Mouse (Mus musculus) left cerebral cortex, adult 2 months (tissue): Measurements from ENCODE around the gene Gsx1. TPM values are rescaled to one million over a fixed set of nuclear protein-coding genes. Genes with fewer than 3 reads are reported as not detected.

Experiments used
- DNase-seq, 2 experiments: peaks; one replicate each; pipeline ENCODE4 v3.0.0; 2021 to 2022; ENCODE audit warnings: low spot score in 2 of 2, mixed read lengths in 1 of 2; ENCODE audit errors: extremely low spot score in 1 of 2
- H3K27ac ChIP-seq: fragments of 200-600 bp; 2 replicates; pipeline ENCODE4 v1.8.1; 2022
- H3K4me3 ChIP-seq: fragments of 200-600 bp; 2 replicates; pipeline ENCODE4 v1.8.1; 2022
- CTCF ChIP-seq: fragments of 200-600 bp; IDR thresholded peaks from 2 replicates; pipeline ENCODE4 v1.8.1; 2022; ENCODE audit warnings: antibody characterized with exemption, mild to moderate bottlenecking, moderate library complexity
- intact Hi-C: fragments of 180-260 bp; cut with DNase I; formaldehyde crosslinking; loops from one replicate; pipeline ENCODE4 v1.15.1; 2025
- total RNA-seq, 2 experiments: library from RNA; stranded (reverse); gene quantifications; 2 replicates each; pipeline ENCODE4 v1.2.3; 2021

The Gsx1 gene
- total RNA-seq, 2 experiments from 2014 or later, result 0.19 to 0.38 TPM

- no peak for TF ChIP-seq CTCF
- DNase-seq, result peak in 1 of 2 experiments; percentile 17
- no peak overlapping the region for H3K27ac ChIP-seq
- intact Hi-C loops, result loop anchor here (2.0 to 5.0 kb wide), 3 partner anchors 81 to 536 kb away; no protein-coding TSS in a partner anchor
- H3K4me3 ChIP-seq, result peak overlapping the region; percentile 9; the same call in 1 of the 2 replicates
Observed at GRCm38 (mm10) chr5:147186001-147186431, 2.5 kb upstream of the Gsx1 start.

- DNase-seq, result no peak
- peak overlapping the region; percentile 23 for H3K4me3 ChIP-seq
- no peak for TF ChIP-seq CTCF
- intact Hi-C loops, result loop anchor here (2.0 to 5.0 kb wide), 3 partner anchors 80 to 535 kb away; no protein-coding TSS in a partner anchor
- no peak overlapping the region for H3K27ac ChIP-seq
Observed at GRCm38 (mm10) chr5:147186781-147187551, 1.5 kb upstream of the Gsx1 start.

DNA sequence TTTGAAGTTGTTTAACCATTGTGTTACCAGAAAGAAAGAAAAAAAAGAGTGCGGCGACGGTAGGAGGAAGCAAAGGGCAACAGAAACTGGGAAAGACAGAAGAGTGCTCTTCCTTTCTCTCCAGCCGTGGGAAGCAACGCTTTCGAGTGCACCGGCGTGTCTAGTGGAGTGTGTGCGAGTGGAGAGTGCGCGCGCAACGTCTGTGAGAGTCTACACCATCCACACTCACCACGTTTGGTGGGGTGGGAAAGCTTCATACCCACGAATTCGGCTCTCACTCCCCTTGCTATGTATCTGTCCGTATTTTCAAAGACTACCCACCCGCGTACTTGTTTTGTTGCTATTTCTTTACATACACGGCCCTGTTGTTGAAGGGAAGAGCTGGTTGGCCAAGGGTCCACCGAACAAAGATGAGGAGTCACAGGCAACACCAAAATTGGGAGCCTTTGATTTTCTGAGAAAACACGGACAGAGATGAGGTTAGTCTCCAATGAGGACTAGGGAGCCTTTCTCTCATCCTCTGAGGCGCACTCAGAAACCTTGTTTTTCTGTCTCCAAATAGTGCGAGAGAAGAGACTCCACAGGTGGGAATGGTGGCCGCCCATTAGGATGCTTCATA is 835 bp upstream of the Gsx1 start:
- intact Hi-C loops, result loop anchor here (2.0 to 5.0 kb wide), 3 partner anchors 79 to 535 kb away; no protein-coding TSS in a partner anchor
- no peak overlapping the region for H3K27ac ChIP-seq
- no peak for TF ChIP-seq CTCF
- H3K4me3 ChIP-seq, result peak overlapping the region; percentile 23
- DNase-seq, result no peak

DNA sequence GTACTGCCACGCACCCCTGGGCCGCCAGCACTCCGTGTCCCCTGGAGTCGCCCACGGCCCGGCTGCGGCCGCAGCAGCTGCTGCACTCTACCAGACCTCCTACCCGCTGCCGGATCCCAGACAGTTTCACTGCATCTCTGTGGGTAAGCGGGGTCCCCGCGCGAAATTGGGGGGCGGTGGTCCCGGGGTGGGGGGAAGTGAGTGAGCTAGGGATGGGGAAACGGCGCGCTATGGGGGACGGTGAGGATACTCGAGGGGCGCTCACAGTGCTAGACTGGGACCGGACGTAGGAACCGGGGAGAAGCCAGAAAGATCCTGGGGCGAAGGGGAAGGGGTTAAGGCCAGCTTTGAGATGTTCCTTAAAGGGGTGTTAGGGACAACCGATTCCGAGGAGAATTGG is 660 bp downstream of the Gsx1 start:
- intact Hi-C loops, result loop anchor here (5.0 kb wide), 2 partner anchors 113 to 533 kb away; no protein-coding TSS in a partner anchor
- no peak for DNase-seq
- no peak for TF ChIP-seq CTCF
- Histone ChIP-seq H3K27ac (no peak overlapping the region), H3K4me3 (peak overlapping the region; percentile 27)

GRCm38 (mm10) chr5:147189836-147190602 is 1.5 kb downstream of the Gsx1 start:
- no peak for DNase-seq
- intact Hi-C loops, result loop anchor here (5.0 kb wide), 2 partner anchors 112 to 532 kb away; no protein-coding TSS in a partner anchor
- TF ChIP-seq CTCF, result no peak
- Histone ChIP-seq H3K27ac (no peak overlapping the region), H3K4me3 (no peak overlapping the region)

GRCm38 (mm10) chr5:147190885-147191284 is 2.4 kb downstream of the Gsx1 start:
- intact Hi-C loops, result no loop called here
- no peak overlapping the region for H3K4me3 ChIP-seq
- H3K27ac ChIP-seq, result no peak overlapping the region
- DNase-seq, result no peak
- TF ChIP-seq CTCF, result no peak

DNA sequence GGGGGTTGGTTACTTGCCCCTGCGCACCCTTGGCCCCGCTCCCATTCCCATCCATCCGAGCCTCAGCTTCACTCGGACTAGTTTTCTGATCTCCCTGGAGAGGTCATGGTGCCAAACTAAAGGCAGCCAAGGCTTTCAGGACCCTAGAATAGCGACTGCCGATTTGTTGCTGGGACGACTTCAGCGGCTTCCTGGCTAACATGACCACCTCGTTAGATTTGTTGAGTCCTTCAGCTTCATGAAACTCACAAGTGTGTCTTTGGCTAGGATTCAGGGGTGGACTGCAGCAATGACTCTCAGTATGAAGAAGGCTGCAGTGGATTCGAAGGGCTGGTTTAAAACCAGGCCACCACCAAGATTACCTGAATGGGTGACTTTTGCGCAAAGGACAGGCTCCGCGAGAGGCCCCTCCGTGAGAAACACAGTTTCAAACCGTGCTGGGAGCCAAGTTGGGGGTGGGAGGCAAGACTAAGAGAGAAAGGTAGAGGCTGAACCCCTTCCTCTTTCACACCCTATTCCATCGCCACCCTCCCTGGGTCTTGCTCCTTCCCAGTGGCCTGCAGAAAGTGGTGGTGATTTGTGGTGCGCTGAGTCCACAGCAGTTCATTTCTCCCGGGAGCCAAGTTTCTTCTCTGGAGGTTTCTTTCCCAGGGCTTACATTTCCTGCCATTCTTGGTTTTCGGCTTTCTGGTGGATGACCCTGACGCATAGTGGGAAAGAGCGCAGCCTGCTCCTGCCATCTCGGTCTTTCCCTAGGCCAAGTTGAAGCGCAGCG is 3.5 kb downstream of the Gsx1 start:
- no peak overlapping the region for H3K4me3 ChIP-seq
- TF ChIP-seq CTCF, result no peak
- intact Hi-C loops, result no loop called here
- no peak overlapping the region for H3K27ac ChIP-seq
- no peak for DNase-seq

- no peak overlapping the region for H3K27ac ChIP-seq
- DNase-seq, result no peak
- TF ChIP-seq CTCF, result no peak
- H3K4me3 ChIP-seq, result no peak overlapping the region
- intact Hi-C loops, result no loop called here
Observed at GRCm38 (mm10) chr5:147192576-147192960, 4.1 kb downstream of the Gsx1 start.

- no peak overlapping the region for H3K27ac ChIP-seq
- intact Hi-C loops, result no loop called here
- no peak overlapping the region for H3K4me3 ChIP-seq
- no peak for DNase-seq
- TF ChIP-seq CTCF, result no peak
Observed at GRCm38 (mm10) chr5:147204905-147205304, 16.4 kb downstream of the Gsx1 start.

DNA sequence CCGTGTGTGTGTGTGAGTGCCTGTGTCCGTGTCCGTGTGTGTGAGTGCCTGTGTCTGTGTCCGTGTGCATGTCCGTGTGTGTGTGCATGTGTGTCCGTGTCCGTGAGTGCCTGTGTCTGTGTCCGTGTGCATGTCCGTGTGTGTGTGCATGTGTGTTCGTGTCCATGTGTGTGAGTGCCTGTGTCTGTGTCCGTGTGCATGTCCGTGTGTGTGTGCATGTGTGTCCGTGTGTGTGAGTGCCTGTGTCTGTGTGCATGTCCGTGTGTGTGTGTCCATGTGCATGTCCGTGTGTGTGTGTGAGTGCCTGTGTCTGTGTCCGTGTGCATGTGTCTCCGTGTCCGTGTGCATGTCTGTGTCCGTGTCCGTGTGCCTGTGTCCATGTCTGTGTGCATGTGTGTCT is 19.4 kb downstream of the Gsx1 start:
- no peak overlapping the region for H3K27ac ChIP-seq
- no peak overlapping the region for H3K4me3 ChIP-seq
- intact Hi-C loops, result no loop called here
- TF ChIP-seq CTCF, result no peak
- no peak for DNase-seq

GRCm38 (mm10) chr5:147208471-147208870 is 20.0 kb downstream of the Gsx1 start:
- no peak for DNase-seq
- intact Hi-C loops, result no loop called here
- Histone ChIP-seq H3K4me3 (no peak overlapping the region), H3K27ac (no peak overlapping the region)
- TF ChIP-seq CTCF, result peak; percentile 7
